Mouse (Mus musculus) embryonic fibroblast, embryonic 13.5 days (primary cell): Measurements from ENCODE around the gene Npas3. TPM values are rescaled to one million over a fixed set of nuclear protein-coding genes. Genes with fewer than 3 reads are reported as not detected.

Source experiments
- H3K27ac ChIP-seq: 2 replicates; pipeline ENCODE4 v1.5.1; 2012; ENCODE audit warnings: low read length, control low read depth, inconsistent platforms; ENCODE audit not compliant: insufficient read depth
- H3K4me1 ChIP-seq: 2 replicates; pipeline ENCODE4 v1.6.1; 2011; ENCODE audit warnings: low read length; ENCODE audit not compliant: control insufficient read depth, insufficient read depth
- H3K4me3 ChIP-seq: 2 replicates; pipeline ENCODE4 v1.5.1; 2011; ENCODE audit warnings: mild to moderate bottlenecking, control low read depth, low read length; ENCODE audit not compliant: insufficient read depth
- CTCF ChIP-seq: IDR thresholded peaks from 2 replicates; pipeline ENCODE4 v1.5.1; 2011; ENCODE audit warnings: mild to moderate bottlenecking, control low read depth, low read length, moderate library complexity, borderline replicate concordance; ENCODE audit not compliant: insufficient read depth
- POLR2A ChIP-seq: IDR thresholded peaks from 2 replicates; pipeline ENCODE4 v1.6.1; 2011; ENCODE audit warnings: low read depth, mild to moderate bottlenecking, control low read depth, low read length, moderate library complexity
- polyA plus RNA-seq: library from polyadenylated mRNA; stranded (reverse); fragments of >200 nt; gene quantifications from 2 replicates; pipeline ENCODE4 v1.2.4, GENCODE M21; 2011; ENCODE audit warnings: low read depth; ENCODE audit not compliant: missing spikeins, insufficient read length

Npas3 gene
- polyA plus RNA-seq, 1 experiment: 6.6 TPM

- Histone ChIP-seq H3K4me1 (0 out of 2 replicates have a peak, but pooled peaks cover 2% of the 10 kb centered on the region), H3K4me3 (no peak overlapping the region), H3K27ac (no peak overlapping the region)
- TF ChIP-seq CTCF (no peak), POLR2A (no peak)
Observed at GRCm38 (mm10) chr12:53826812-53827211, 578.3 kb downstream of the Npas3 start.

- no peak overlapping the region for H3K27ac ChIP-seq
- H3K4me1 ChIP-seq: no peaks in the 10 kb centered on the region
- no peak for TF ChIP-seq CTCF
- no peak for TF ChIP-seq POLR2A
- no peak overlapping the region for H3K4me3 ChIP-seq
Observed at GRCm38 (mm10) chr12:53832590-53832989, 584.1 kb downstream of the Npas3 start.

GRCm38 (mm10) chr12:53833348-53833747 is 584.9 kb downstream of the Npas3 start:
- Histone ChIP-seq H3K27ac (no peak overlapping the region), H3K4me3 (no peak overlapping the region), H3K4me1 (no peaks in the 10 kb centered on the region)
- TF ChIP-seq POLR2A (no peak), CTCF (no peak)

- TF ChIP-seq POLR2A (no peak), CTCF (no peak)
- H3K4me1 ChIP-seq: no peaks in the 10 kb centered on the region
- no peak overlapping the region for H3K27ac ChIP-seq
- no peak overlapping the region for H3K4me3 ChIP-seq
Observed at GRCm38 (mm10) chr12:53836031-53836790, 587.7 kb downstream of the Npas3 start.

- TF ChIP-seq CTCF (no peak), POLR2A (no peak)
- no peak overlapping the region for H3K4me3 ChIP-seq
- no peak overlapping the region for H3K27ac ChIP-seq
- no peaks in the 10 kb centered on the region for H3K4me1 ChIP-seq
Observed at GRCm38 (mm10) chr12:53837408-53837807, 588.9 kb downstream of the Npas3 start.

- TF ChIP-seq POLR2A: no peak
- no peak for TF ChIP-seq CTCF
- H3K27ac ChIP-seq: no peak overlapping the region
- no peaks in the 10 kb centered on the region for H3K4me1 ChIP-seq
- H3K4me3 ChIP-seq: no peak overlapping the region
Observed at GRCm38 (mm10) chr12:53838541-53838940, 590.1 kb downstream of the Npas3 start.

GRCm38 (mm10) chr12:53841928-53842671 is 593.6 kb downstream of the Npas3 start:
- Histone ChIP-seq H3K4me1 (no peaks in the 10 kb centered on the region), H3K4me3 (no peak overlapping the region), H3K27ac (no peak overlapping the region)
- no peak for TF ChIP-seq CTCF
- TF ChIP-seq POLR2A: no peak

GRCm38 (mm10) chr12:53843626-53844025 is 595.1 kb downstream of the Npas3 start:
- Histone ChIP-seq H3K27ac (no peak overlapping the region), H3K4me3 (no peak overlapping the region), H3K4me1 (no peaks in the 10 kb centered on the region)
- TF ChIP-seq POLR2A (no peak), CTCF (no peak)

- Histone ChIP-seq H3K27ac (no peak overlapping the region), H3K4me3 (no peak overlapping the region), H3K4me1 (no peaks in the 10 kb centered on the region)
- TF ChIP-seq POLR2A (no peak), CTCF (no peak)
Observed at GRCm38 (mm10) chr12:53846154-53846665, 597.7 kb downstream of the Npas3 start.

- no peak overlapping the region for H3K27ac ChIP-seq
- H3K4me1 ChIP-seq: no peaks in the 10 kb centered on the region
- H3K4me3 ChIP-seq: no peak overlapping the region
- TF ChIP-seq POLR2A: no peak
- no peak for TF ChIP-seq CTCF
Observed at GRCm38 (mm10) chr12:53849263-53849662, 600.8 kb downstream of the Npas3 start.

- TF ChIP-seq POLR2A (no peak), CTCF (no peak)
Observed at GRCm38 (mm10) chr12:53852432-53852831, 604.0 kb downstream of the Npas3 start.

More at GRCm38 (mm10) chr12:53852432-53852831, 604.0 kb downstream of the Npas3 start:
- Histone ChIP-seq H3K27ac (no peak overlapping the region), H3K4me3 (no peak overlapping the region), H3K4me1 (no peaks in the 10 kb centered on the region)
